Mouse (Mus musculus) heart, postnatal 4 days (tissue): ENCODE results near the gene Gm7145. TPM values are rescaled to one million over a fixed set of nuclear protein-coding genes. Genes with fewer than 3 reads are reported as not detected.
"Not testable (repeated sequence)": the region's sequence is repeated elsewhere in the genome, so short reads cannot be mapped to it uniquely, and the experiment has no call there.

Source experiments
- DNase-seq: peaks from one replicate; pipeline ENCODE4 v3.0.0; 2021
- total RNA-seq, 2 experiments: library from RNA; stranded (reverse); gene quantifications; 2 replicates each; pipeline ENCODE4 v1.2.3; 2021

Gene Gm7145
- total RNA-seq, result not detected

DNA sequence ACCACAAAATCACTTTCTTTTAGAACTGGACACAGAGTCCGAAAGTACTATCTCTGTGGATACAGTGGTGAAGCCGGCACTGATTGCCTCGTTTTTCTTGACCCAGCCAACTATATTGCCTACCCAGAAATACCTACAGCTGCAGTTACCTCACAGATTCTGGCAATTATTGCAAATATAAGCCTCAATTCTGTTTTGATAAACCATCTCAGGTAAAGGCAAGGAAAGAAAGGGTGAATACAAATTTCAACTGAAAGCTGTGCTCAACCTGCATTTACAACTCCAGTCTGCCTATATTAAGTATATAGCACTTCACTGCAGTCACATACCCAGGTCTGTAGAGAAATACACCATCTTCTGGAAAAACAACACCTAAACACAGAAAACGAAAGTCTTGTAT is at the start of gene Gm7145:
Gene Gm7145, plus strand, starts transcription at position 301 of the 400 bp plus-strand sequence.
- no peak for DNase-seq

DNA sequence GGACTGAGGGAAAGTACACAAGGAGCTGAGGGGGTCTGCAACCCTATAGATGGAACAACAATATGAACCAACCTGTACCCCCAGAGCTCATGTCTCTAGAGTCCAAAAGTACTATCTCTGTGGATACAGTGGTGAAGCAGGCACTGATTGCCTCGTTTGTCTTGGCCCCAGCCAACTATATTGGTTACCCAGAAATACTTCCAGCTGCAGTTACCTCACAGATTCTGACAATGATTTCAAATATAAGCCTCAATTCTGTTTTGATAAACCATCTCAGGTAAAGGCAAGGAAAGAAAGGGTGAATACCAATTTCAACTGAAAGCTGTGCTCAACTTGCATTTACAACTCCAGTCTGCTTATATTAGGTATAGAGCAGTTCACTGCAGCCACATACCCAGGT is 38.0 kb upstream of the Gm7145 start, which contains the start of gene Gm28168:
Gene Gm28168, plus strand, starts transcription at position 301 of the 400 bp plus-strand sequence.
- DNase-seq, result not testable (repeated sequence)

DNA sequence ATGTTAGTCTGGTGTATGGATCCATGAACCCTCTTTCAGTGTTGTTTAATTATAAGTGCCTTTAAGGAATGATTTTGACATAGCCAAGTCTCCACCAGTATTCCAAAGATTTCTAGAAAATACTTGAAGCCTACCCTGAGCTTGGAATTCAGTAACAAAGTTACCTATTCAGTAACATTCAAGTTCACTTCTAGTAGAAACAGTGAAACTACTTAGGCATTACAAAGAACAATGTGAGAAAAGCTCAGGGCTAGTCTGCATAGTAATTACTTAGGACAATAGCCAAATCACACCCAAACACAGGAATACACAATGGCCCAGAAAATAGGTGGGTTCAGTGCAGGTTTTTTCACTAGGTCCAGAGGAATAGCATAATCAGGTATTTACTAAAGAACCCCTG is 38.1 kb downstream of the Gm7145 start:
- DNase-seq, result not testable (repeated sequence)

DNA sequence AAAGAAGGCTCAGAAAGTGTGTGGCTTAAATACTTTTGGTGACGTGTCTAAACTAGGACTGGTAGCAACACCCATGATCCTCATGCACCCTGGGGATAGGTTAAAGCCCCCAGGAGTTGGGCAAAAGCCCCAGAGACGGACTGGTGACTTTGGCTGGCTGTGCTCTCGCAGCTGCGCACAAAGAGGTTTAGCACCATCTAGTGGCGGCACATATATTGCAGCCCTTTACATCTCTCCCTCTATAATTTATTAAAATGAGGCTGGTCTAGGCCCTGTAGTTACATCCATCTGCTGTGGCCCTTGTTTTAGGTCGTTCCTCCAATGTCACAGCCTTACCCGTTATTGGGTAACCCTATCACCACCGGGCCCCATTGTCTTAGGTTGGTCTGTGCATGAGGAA is 47.0 kb downstream of the Gm7145 start:
- not testable (repeated sequence) for DNase-seq

Other genes with a start within 250 kb of the Gm7145 start
- gene B020011L13Rik, start 184.8 kb upstream of the Gm7145 start, total RNA-seq, result not detected
- not detected for gene Gm28360, start 135.9 kb upstream of the Gm7145 start, total RNA-seq
- not detected for gene Gm28168, start 37.9 kb upstream of the Gm7145 start, total RNA-seq
- not detected for gene Gm29106, start 210.6 kb downstream of the Gm7145 start, total RNA-seq